Mouse (Mus musculus): ENCODE measurements around the gene Cntnap5c.
"Not testable (repeated sequence)": the region's sequence is repeated elsewhere in the genome, so short reads cannot be mapped to it uniquely, and the experiment has no call there.

The Cntnap5c gene

DNA sequence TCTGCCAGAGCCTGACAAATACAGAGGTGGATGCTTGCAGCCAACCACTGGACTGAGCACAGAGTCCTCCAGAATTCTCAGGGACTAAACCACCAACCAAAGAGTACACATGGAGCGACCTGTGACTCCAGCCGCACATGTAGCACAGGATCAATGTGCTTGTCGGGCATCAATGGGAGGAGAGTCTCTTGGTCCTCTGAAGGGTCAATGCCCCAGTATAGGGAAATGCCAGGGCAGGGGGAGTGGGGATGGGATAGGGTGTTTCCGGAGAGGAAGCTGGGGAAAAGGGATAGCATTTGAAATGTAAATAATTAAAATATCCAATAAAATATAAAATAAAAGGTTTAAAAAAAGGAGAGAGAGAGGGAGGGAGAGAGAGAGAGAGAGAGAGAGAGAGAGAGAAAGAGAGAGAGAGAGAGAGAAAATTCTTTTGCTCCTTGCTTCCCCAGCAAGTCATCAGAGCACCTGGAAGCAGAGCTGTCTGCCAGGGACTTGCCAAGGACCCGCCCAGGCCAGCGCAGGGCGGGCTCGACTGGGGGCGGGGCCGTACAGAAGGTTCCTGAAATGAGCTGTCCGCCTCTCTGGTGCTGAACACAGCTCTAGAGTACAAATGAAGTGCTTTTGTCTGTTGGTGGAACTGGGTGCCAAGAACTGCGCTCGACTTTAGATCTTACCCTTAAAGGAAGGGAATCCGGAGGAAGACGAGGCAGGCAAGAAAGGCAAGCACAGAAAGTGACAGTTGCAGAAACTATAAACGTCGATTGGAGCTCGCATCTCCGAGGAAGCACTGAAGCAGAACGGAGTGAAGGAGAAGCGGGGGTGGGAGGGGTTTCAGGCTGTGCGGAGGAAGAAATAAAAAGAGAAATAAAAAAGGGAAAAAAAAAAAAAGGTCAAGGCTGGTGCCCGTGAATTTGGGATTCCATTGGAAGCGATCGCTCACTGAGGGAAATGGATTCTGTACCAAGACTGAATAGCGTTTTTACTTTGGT, at the start of gene Cntnap5c:
Gene Cntnap5c, plus strand, starts transcription at position 949 of the 989 bp plus-strand sequence.
- DNase-seq: peak; percentile 5

DNA sequence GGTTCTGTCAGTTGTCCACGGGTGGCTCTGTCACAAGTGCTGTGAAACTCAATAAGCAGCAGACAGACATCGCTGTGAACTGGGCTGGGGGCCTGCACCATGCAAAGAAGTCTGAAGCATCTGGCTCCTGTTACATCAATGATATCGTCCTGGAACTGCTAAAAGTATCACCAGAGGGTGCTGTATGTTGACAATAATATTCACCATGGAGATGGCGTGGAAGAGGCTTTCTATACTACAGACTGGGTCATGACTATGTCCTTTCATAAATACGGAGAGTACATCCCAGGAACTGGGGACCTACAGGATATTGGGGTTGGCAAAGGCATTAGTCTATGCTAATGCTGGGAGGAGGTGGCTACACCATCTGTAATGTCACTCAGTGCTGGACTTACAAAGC, 27.3 kb upstream of the Cntnap5c start, which contains the start of gene Gm21834:
Gene Gm21834, minus strand, starts transcription at position 101 of the 400 bp plus-strand sequence.
- DNase-seq: no peak

- DNase-seq: no peak
Observed at GRCm38 (mm10) chr17:57758033-57758432, 11.3 kb upstream of the Cntnap5c start.

- DNase-seq: no peak
Observed at GRCm38 (mm10) chr17:57767306-57767705, 2.1 kb upstream of the Cntnap5c start.

GRCm38 (mm10) chr17:57770904-57771303, 1.5 kb downstream of the Cntnap5c start:
- no peak for DNase-seq

DNA sequence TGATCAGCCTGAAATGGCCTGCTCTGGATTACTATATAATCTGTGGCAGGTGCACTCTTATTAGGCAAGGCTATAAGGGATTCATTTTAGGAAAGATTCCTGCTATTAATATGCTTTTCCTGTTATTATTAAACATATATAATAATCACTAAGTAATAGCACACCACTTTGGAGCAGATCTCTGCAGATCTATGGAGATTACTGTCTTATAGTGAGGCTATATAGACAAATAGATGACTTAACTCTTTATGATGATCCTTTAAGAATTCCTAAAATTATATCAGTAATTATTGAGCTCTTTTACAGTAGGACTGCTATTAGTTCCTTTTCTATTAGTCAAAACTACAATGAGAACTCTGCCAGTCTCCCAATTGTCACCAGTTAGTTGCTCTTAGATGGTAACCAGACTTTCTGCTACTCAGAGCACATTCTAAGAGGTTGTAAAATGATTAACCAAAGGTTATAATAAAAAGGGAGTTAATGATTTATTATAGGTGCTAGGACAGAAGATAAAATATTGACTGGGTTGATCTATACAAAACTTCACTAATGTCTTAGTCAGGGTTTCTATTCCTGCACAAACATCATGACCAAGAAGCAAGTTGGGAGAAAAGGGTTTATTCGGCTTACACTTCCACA, 18.9 kb downstream of the Cntnap5c start:
- no peak for DNase-seq

DNA sequence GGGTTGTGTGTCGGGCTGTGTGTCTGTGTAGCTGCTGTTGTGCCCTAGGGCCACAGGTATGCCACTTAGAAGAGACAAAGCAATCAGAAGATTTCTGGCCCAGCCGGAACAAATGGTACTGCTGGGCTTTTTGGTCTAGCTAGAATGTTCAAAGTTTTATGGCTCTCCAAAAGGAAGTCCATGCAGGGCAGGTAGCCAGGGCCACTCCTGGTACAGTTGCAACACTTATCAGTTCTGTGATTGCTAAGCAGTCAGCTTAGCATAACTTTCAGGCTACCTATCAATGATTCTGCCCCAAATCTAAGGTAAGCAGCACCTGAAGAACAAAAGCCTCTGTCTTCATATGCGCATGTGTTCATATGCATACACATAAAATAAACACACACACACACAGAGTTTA, 26.0 kb downstream of the Cntnap5c start:
- no peak for DNase-seq

- DNase-seq: no peak
Observed at GRCm38 (mm10) chr17:57796668-57797311, 27.4 kb downstream of the Cntnap5c start.

DNA sequence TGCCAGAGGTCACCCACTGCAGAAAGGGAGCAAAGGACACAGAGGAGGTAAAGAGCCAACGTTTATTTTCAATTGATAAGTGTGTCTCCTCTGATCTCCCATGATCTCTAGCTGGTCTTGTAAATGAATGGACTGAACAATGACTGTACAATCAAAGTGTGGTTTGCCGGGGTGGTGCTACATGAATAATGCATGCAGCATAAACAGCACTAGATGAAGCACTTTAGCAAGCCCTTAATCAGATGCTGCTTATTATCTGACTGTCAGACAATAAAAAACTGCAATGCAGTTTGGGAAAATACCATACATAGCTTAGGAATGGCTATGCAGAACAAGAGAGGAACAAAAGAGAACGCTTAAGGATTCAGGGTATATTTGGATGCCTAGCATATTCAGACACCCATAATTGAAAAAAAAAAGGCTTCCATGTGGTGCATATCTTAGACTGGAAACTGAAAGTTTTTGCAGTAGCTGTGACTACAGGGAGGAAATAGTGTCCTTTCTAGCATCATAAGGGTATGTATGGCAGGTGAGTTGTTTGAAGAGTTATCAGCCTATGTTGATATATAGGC, 30.1 kb downstream of the Cntnap5c start:
- DNase-seq: no peak

- no peak for DNase-seq
Observed at GRCm38 (mm10) chr17:57801180-57801579, 31.8 kb downstream of the Cntnap5c start.

GRCm38 (mm10) chr17:57837090-57837971, 68.0 kb downstream of the Cntnap5c start:
- no peak for DNase-seq

GRCm38 (mm10) chr17:57855811-57856210, 86.4 kb downstream of the Cntnap5c start:
- not testable (repeated sequence) for DNase-seq

DNA sequence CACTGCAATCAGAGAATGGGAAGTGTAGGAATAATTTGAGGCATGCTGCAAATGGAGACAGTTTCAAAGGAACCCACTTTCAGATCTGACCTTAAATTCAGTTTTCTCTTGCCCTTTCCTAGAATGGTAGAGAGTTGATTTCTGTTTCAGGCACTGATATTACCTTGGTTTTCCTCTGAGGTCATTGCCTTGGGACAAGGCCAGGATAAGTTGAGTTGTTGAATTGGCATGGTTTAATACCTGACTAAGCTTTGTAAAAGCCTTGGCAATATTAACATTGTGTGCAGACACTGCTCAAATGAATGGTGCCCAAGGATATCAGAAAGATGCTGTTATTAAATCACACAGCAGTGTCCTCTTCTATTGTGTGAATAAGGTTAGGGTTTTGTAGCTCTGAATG, 96.6 kb downstream of the Cntnap5c start:
- no peak for DNase-seq

DNA sequence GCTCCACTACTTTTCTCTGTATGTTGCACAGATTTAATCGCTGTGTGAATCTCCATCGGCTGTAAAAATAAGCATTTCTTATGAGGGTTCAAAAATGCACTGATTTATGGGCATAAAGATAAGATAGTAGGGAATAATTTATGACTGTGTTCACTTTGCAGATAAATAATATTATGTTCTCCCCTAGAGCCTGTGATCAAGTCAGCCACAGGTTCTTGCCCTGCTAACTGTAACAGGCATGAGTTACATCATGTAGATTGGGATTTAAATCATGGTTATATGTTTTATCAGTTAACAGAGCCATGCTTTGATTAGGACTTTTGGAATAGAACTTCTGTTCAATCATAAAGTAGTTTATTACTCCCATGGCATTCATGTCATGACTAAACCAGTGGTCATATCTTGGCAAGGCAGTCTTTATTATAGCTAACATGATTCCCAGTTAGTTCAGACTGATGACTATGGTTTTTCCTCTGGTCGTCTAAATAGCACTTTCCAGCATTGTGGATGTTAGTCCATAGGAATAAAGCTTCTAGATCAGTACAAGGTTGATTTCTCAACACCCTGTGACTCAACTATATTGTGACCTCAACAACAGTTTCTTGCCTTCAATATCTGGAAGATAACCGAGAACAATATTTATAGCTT, 118.5 kb downstream of the Cntnap5c start:
- DNase-seq: no peak

DNA sequence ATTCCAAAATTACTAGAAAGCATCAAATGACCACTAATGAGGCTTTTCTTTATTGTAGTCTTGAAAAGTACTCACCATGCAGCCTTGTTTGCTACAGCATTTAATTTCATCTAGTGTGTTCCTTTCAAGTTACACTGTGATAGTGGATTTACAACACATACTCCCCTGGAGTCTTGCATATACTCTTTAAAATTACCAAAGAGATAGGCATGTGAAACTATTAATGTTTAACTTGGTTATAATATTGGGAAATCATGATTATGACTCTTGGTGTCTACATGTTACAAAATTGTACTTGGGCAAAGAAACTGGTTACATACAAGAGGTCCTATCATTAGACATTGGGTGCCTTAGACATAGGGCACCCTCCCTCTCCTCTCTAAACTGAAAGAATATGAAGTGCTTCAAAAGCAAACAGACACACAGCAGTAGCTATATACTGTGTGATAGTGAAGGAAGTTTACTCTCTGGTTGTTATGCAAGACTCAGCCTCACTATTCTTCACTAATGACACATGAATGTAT, 142.5 kb downstream of the Cntnap5c start:
- DNase-seq: no peak

DNA sequence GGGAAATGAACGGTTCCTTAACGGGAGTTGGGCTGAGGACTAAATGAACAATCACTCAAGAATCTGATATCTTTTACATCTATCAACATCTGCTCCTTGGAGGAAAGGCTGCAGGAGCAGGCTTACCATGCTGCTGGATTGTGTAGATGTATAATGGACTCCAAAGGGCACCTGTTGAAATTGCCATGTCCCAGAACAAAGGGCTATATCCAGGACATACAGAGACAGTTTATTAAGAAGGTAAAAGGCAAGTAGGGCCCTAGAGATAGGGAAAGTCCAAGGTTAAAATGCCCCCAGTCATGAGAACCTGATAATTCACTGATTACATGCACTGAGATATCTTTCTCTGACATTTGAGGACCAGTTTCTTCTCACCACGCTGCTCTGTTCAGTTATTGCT, 214.9 kb downstream of the Cntnap5c start:
- no peak for DNase-seq

GRCm38 (mm10) chr17:57988420-57988819, 219.1 kb downstream of the Cntnap5c start:
- no peak for DNase-seq

DNA sequence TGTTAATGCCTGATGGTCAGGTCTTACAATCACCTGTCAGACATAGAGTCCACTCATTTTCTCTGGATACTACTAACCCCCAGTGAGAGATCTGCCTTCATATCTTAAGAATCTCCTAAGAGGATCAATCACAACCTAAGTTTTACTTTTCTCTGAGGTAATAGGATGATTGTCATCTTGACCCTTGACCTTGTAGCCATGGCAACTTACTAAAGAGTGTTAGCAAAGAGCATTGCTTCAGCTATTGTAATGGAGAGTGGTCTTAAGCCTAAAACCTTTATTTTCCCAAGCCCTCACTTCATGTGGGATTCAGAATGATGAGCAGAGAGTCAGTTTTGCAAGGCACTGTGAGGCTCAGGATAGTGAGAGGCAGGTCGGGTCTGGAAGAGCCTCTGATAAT, 227.1 kb downstream of the Cntnap5c start:
- no peak for DNase-seq

DNA sequence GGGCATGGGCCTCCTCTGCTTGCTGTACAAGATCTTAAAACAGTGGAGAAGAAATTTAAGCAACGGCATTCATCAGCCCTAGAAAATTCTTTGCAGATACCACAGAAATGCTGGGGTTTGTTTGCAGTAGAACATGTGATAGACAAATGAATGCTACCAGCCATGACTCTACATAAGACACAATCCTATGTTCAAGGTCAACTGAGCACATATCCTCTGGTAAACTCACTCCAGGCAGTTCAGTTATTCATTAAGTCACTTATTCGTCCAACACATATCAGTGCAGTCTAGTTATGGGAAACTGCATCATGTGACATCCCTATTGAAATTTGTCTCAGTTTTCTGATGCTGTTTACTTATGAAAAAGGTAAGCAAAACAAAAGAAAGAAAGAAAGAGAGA, 229.7 kb downstream of the Cntnap5c start:
- DNase-seq: no peak

GRCm38 (mm10) chr17:58002845-58003244, 233.5 kb downstream of the Cntnap5c start:
- no peak for DNase-seq

- DNase-seq: no peak
Observed at GRCm38 (mm10) chr17:58003322-58003721, 234.0 kb downstream of the Cntnap5c start.
